Mouse (Mus musculus) hindbrain, embryonic 16.5 days (tissue): Measurements from ENCODE around the gene Snx8. TPM values are rescaled to one million over a fixed set of nuclear protein-coding genes. Genes with fewer than 3 reads are reported as not detected.
"Not testable (repeated sequence)": the region's sequence is repeated elsewhere in the genome, so short reads cannot be mapped to it uniquely, and the experiment has no call there.

Experiments
- ATAC-seq: fragments of 200-750 bp; cut with Nextera tagmentation; 2 replicates; pipeline ENCODE4 v1.8.0; 2017; ENCODE audit warnings: moderate TSS enrichment, moderate library complexity
- H3K27ac ChIP-seq: fragments of 300-500 bp; sonication (generic); 2 replicates; pipeline ENCODE4 v1.5.1; 2014; ENCODE audit warnings: low read depth, mild to moderate bottlenecking, control low read depth, low read length, moderate library complexity
- H3K27me3 ChIP-seq: fragments of 300-500 bp; sonication (generic); replicated peaks from 2 replicates; pipeline ENCODE4 v1.6.1; 2014; ENCODE audit warnings: low read length; ENCODE audit not compliant: control insufficient read depth, insufficient read depth
- H3K36me3 ChIP-seq: fragments of 300-500 bp; sonication (generic); 2 replicates; pipeline ENCODE4 v1.6.1; 2014; ENCODE audit warnings: mild to moderate bottlenecking, low read length, moderate library complexity, mixed read lengths; ENCODE audit not compliant: control insufficient read depth, insufficient read depth
- H3K4me1 ChIP-seq: fragments of 300-500 bp; sonication (generic); 2 replicates; pipeline ENCODE4 v1.6.1; 2014; ENCODE audit warnings: low read depth, low read length; ENCODE audit not compliant: control insufficient read depth, insufficient read depth
- H3K4me2 ChIP-seq: fragments of 300-500 bp; sonication (generic); 2 replicates; pipeline ENCODE4 v1.6.1; 2014; ENCODE audit warnings: mild to moderate bottlenecking, low read length, control low read depth, moderate library complexity
- H3K4me3 ChIP-seq: fragments of 300-500 bp; sonication (generic); 2 replicates; pipeline ENCODE4 v1.5.1; 2014; ENCODE audit warnings: mild to moderate bottlenecking, low read length, control low read depth, moderate library complexity
- H3K9ac ChIP-seq: fragments of 300-500 bp; sonication (generic); 2 replicates; pipeline ENCODE4 v1.6.1; 2014; ENCODE audit warnings: low read depth, mild to moderate bottlenecking, control low read depth, low read length, moderate library complexity
- H3K9me3 ChIP-seq: fragments of 300-500 bp; sonication (generic); 2 replicates; pipeline ENCODE4 v1.6.1; 2014; ENCODE audit warnings: mild to moderate bottlenecking, low read length, moderate library complexity; ENCODE audit not compliant: control insufficient read depth
- WGBS: fragments of 180-500 bp; shearing (Covaris S2); extraction: QIAGEN DNeasy Blood & Tissue Kit; methylation state at CpG from one replicate; pipeline ENCODE4 v1.1.7; 2014; 5-methylcytosine and 5-hydroxymethylcytosine counted together
- polyA plus RNA-seq: library from polyadenylated mRNA; unstranded; fragments of >200 nt; fragmentation: Nextera tagmentation; extraction: Ambion mirVana; gene quantifications from 2 replicates; pipeline ENCODE4 v1.2.1, GENCODE M21; 2015

The Snx8 gene
- polyA plus RNA-seq, 1 experiment from 2014 or later = 42.4 TPM

GRCm38 (mm10) chr5:140374226-140374625, 14.8 kb downstream of the Snx8 start:
- no peaks in the 10 kb centered on the region for H3K27me3 ChIP-seq
- peak; percentile 37; the same call in 1 of the 2 replicates for ATAC-seq
- H3K9ac ChIP-seq = 0 out of 2 replicates have a peak overlapping the region, but pooled peaks have one; percentile 15
- peak overlapping the region; percentile 24 for H3K27ac ChIP-seq
- H3K4me3 ChIP-seq = no peak overlapping the region
- no peaks in the 10 kb centered on the region for H3K36me3 ChIP-seq
- no peak overlapping the region for H3K4me2 ChIP-seq
- no peaks in the 10 kb centered on the region for H3K9me3 ChIP-seq
- 25% methylated on average over 3 of the region's 3 CpGs for WGBS
- no peaks in the 10 kb centered on the region; the same call in 1 of the 2 replicates for H3K4me1 ChIP-seq

- H3K9ac ChIP-seq = no peak overlapping the region
- H3K27ac ChIP-seq = no peak overlapping the region
- H3K4me1 ChIP-seq = no peaks in the 10 kb centered on the region; the same call in 1 of the 2 replicates
- H3K4me3 ChIP-seq = no peak overlapping the region
- no peak for ATAC-seq
- 83% methylated on average over 2 of the region's 2 CpGs for WGBS
- no peaks in the 10 kb centered on the region for H3K27me3 ChIP-seq
- H3K36me3 ChIP-seq = no peaks in the 10 kb centered on the region
- H3K9me3 ChIP-seq = no peaks in the 10 kb centered on the region
- H3K4me2 ChIP-seq = no peak overlapping the region
Observed at GRCm38 (mm10) chr5:140373711-140374110, 15.4 kb downstream of the Snx8 start.

GRCm38 (mm10) chr5:140371671-140372070, 17.4 kb downstream of the Snx8 start:
- ATAC-seq = no peak
- H3K9me3 ChIP-seq = no peaks in the 10 kb centered on the region
- H3K4me2 ChIP-seq = no peak overlapping the region
- no peaks in the 10 kb centered on the region for H3K36me3 ChIP-seq
- H3K27me3 ChIP-seq = no peaks in the 10 kb centered on the region
- H3K27ac ChIP-seq = no peak overlapping the region
- H3K9ac ChIP-seq = no peak overlapping the region
- WGBS = 93% methylated on average over 3 of the region's 3 CpGs
- no peaks in the 10 kb centered on the region; the same call in 1 of the 2 replicates for H3K4me1 ChIP-seq
- H3K4me3 ChIP-seq = no peak overlapping the region

GRCm38 (mm10) chr5:140370446-140371254, 18.4 kb downstream of the Snx8 start:
- no peak for ATAC-seq
- 82% methylated on average over 6 of the region's 6 CpGs for WGBS
- Histone ChIP-seq H3K27me3 (no peaks in the 10 kb centered on the region), H3K4me3 (no peak overlapping the region), H3K36me3 (no peaks in the 10 kb centered on the region), H3K27ac (no peak overlapping the region), H3K4me2 (no peak overlapping the region), H3K9me3 (no peaks in the 10 kb centered on the region), H3K4me1 (no peaks in the 10 kb centered on the region; the same call in 1 of the 2 replicates), H3K9ac (no peak overlapping the region)

GRCm38 (mm10) chr5:140369466-140369865, 19.6 kb downstream of the Snx8 start:
- no peaks in the 10 kb centered on the region for H3K27me3 ChIP-seq
- no peaks in the 10 kb centered on the region for H3K9me3 ChIP-seq
- no peak overlapping the region for H3K27ac ChIP-seq
- no peaks in the 10 kb centered on the region; the same call in 1 of the 2 replicates for H3K4me1 ChIP-seq
- no peaks in the 10 kb centered on the region for H3K36me3 ChIP-seq
- H3K4me3 ChIP-seq = no peak overlapping the region
- ATAC-seq = no peak
- no peak overlapping the region for H3K4me2 ChIP-seq
- H3K9ac ChIP-seq = no peak overlapping the region
- WGBS = 90% methylated on average over 2 of the region's 2 CpGs

GRCm38 (mm10) chr5:140368926-140369325, 20.1 kb downstream of the Snx8 start:
- Histone ChIP-seq H3K4me3 (no peak overlapping the region), H3K36me3 (no peaks in the 10 kb centered on the region), H3K27me3 (no peaks in the 10 kb centered on the region), H3K9ac (no peak overlapping the region), H3K4me1 (no peaks in the 10 kb centered on the region), H3K9me3 (no peaks in the 10 kb centered on the region), H3K4me2 (no peak overlapping the region), H3K27ac (no peak overlapping the region)
- no peak for ATAC-seq
- WGBS = 95% methylated on average over 4 of the region's 4 CpGs

- not testable (repeated sequence) for ATAC-seq, H3K4me1 ChIP-seq, H3K4me2 ChIP-seq, H3K4me3 ChIP-seq, H3K9me3 ChIP-seq, H3K27ac ChIP-seq, H3K36me3 ChIP-seq, H3K27me3 ChIP-seq, H3K9ac ChIP-seq
- 73% methylated on average over 2 of the region's 2 CpGs for WGBS
Observed at GRCm38 (mm10) chr5:140368126-140368525, 20.9 kb downstream of the Snx8 start.

GRCm38 (mm10) chr5:140364415-140364814, 24.6 kb downstream of the Snx8 start:
- no peak overlapping the region for H3K4me2 ChIP-seq
- H3K4me1 ChIP-seq = no peaks in the 10 kb centered on the region
- no peak overlapping the region for H3K9ac ChIP-seq
- no peak overlapping the region for H3K4me3 ChIP-seq
- no peaks in the 10 kb centered on the region for H3K36me3 ChIP-seq
- H3K27me3 ChIP-seq = no peaks in the 10 kb centered on the region
- H3K9me3 ChIP-seq = no peaks in the 10 kb centered on the region
- 95% methylated on average over 5 of the region's 5 CpGs for WGBS
- no peak for ATAC-seq
- H3K27ac ChIP-seq = no peak overlapping the region

GRCm38 (mm10) chr5:140359930-140360674, 29.0 kb downstream of the Snx8 start:
- no peaks in the 10 kb centered on the region for H3K4me1 ChIP-seq
- WGBS = 84% methylated on average over 14 of the region's 14 CpGs
- H3K4me2 ChIP-seq = no peak overlapping the region
- H3K9me3 ChIP-seq = no peaks in the 10 kb centered on the region
- H3K4me3 ChIP-seq = no peak overlapping the region
- no peak for ATAC-seq
- H3K27ac ChIP-seq = no peak overlapping the region
- no peak overlapping the region for H3K9ac ChIP-seq
- peaks cover 11% of the 10 kb centered on the region for H3K36me3 ChIP-seq
- no peaks in the 10 kb centered on the region for H3K27me3 ChIP-seq
